Mouse (Mus musculus) neural tube, embryonic 12.5 days (tissue): Measurements from ENCODE around the gene Natd1. TPM values are rescaled to one million over a fixed set of nuclear protein-coding genes. Genes with fewer than 3 reads are reported as not detected.
"Not testable (repeated sequence)": the region's sequence is repeated elsewhere in the genome, so short reads cannot be mapped to it uniquely, and the experiment has no call there.

Experiments used
- ATAC-seq: fragments of 200-750 bp; cut with Nextera tagmentation; 2 replicates; pipeline ENCODE4 v1.8.0; 2017; ENCODE audit warnings: low read depth, mild to moderate bottlenecking, moderate TSS enrichment, moderate library complexity; ENCODE audit not compliant: low FRiP score
- H3K27ac ChIP-seq: fragments of 300-500 bp; sonication (generic); 2 replicates; pipeline ENCODE4 v1.5.1; 2016
- H3K27me3 ChIP-seq: fragments of 300-500 bp; sonication (generic); replicated peaks from 2 replicates; pipeline ENCODE4 v1.6.1; 2016; ENCODE audit warnings: mild to moderate bottlenecking
- H3K36me3 ChIP-seq: fragments of 300-500 bp; sonication (generic); 2 replicates; pipeline ENCODE4 v1.6.1; 2016; ENCODE audit warnings: mild to moderate bottlenecking
- H3K4me1 ChIP-seq: fragments of 300-500 bp; sonication (generic); 2 replicates; pipeline ENCODE4 v1.6.1; 2016
- H3K4me2 ChIP-seq: fragments of 300-500 bp; sonication (generic); replicated peaks from 2 replicates; pipeline ENCODE4 v1.6.1; 2016; ENCODE audit warnings: mild to moderate bottlenecking
- H3K4me3 ChIP-seq: fragments of 300-500 bp; sonication (generic); 2 replicates; pipeline ENCODE4 v1.5.1; 2016
- H3K9ac ChIP-seq: fragments of 300-500 bp; sonication (generic); 2 replicates; pipeline ENCODE4 v1.6.1; 2016; ENCODE audit warnings: mild to moderate bottlenecking
- H3K9me3 ChIP-seq: fragments of 300-500 bp; sonication (generic); 2 replicates; pipeline ENCODE4 v1.6.1; 2016; ENCODE audit warnings: mild to moderate bottlenecking
- WGBS: fragments of 180-500 bp; shearing (Covaris S2); methylation state at CpG from one replicate; pipeline ENCODE4 v1.1.7; 2016; 5-methylcytosine and 5-hydroxymethylcytosine counted together
- polyA plus RNA-seq: library from polyadenylated mRNA; unstranded; fragments of >200 nt; fragmentation: Nextera tagmentation; extraction: Ambion mirVana; gene quantifications from 2 replicates; pipeline ENCODE4 v1.2.1, GENCODE M21; 2016

Gene Natd1
- polyA plus RNA-seq, 1 experiment from 2014 or later = 27.2 TPM

DNA sequence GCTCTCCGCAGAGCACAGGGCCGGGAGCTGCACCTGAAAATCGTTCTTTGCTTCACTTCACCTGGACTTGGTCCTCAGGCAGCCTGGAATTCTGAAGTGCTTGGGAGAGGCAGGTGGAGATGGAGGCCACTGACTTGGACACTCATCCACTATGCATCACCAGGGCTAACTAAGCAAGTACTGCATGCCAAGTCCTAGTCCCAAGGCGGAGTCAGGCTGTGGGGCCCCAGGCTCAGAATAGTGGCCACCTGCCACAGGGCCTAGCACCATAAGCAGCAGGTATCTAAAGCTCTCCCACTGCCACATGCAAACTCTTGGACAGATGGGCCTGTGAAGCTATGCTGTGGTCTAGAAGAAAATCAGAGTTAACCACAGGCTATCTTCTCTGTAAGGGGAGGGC, 8.1 kb downstream of the Natd1 start:
- ATAC-seq = no peak

GRCm38 (mm10) chr11:60905407-60906120, 9.0 kb downstream of the Natd1 start:
- Histone ChIP-seq H3K27me3 (no peaks in the 10 kb centered on the region), H3K36me3 (peaks cover 39% of the 10 kb centered on the region), H3K9ac (no peak overlapping the region), H3K4me2 (no peak overlapping the region), H3K4me3 (no peak overlapping the region), H3K27ac (no peak overlapping the region), H3K9me3 (no peaks in the 10 kb centered on the region), H3K4me1 (no peaks in the 10 kb centered on the region)
- no peak for ATAC-seq
- 89% methylated on average over 10 of the region's 10 CpGs for WGBS

More for the DNA sequence above, 8.1 kb downstream of the Natd1 start:
- no peak overlapping the region for H3K27ac ChIP-seq
- WGBS = 88% methylated on average over 4 of the region's 4 CpGs
- H3K9me3 ChIP-seq = no peaks in the 10 kb centered on the region
- no peak overlapping the region for H3K4me3 ChIP-seq
- H3K4me2 ChIP-seq = no peak overlapping the region
- H3K36me3 ChIP-seq = peaks cover 39% of the 10 kb centered on the region
- peaks cover 2% of the 10 kb centered on the region for H3K4me1 ChIP-seq
- no peaks in the 10 kb centered on the region for H3K27me3 ChIP-seq
- no peak overlapping the region for H3K9ac ChIP-seq

DNA sequence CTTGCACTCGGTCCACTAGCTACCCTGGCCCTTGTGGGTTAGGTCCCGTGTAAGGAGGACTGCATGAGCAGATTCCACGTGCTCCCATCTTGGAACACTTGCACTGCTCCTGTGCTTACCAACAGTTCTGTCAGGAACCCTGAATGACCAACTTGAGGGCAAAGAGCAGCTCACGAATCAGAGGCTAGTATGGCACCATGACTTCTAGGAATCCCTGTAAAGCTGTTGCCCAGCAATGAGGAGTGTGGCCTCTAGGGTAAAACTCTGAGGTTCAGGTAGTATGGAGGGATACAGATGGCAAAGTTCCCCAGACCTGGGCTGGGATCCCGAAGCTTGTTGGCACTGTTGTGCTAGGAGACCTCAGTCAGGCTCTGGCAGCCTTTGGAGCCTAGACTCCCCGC, 10.9 kb downstream of the Natd1 start:
- no peak overlapping the region for H3K4me3 ChIP-seq
- H3K4me1 ChIP-seq = no peaks in the 10 kb centered on the region
- H3K4me2 ChIP-seq = no peak overlapping the region
- no peak for ATAC-seq
- no peaks in the 10 kb centered on the region for H3K27me3 ChIP-seq
- 90% methylated on average over 6 of the region's 6 CpGs for WGBS
- H3K36me3 ChIP-seq = peaks cover 39% of the 10 kb centered on the region
- no peak overlapping the region for H3K9ac ChIP-seq
- no peaks in the 10 kb centered on the region for H3K9me3 ChIP-seq
- no peak overlapping the region for H3K27ac ChIP-seq

GRCm38 (mm10) chr11:60902486-60902885, 12.1 kb downstream of the Natd1 start:
- no peak overlapping the region for H3K27ac ChIP-seq
- no peak overlapping the region for H3K4me2 ChIP-seq
- H3K9me3 ChIP-seq = no peaks in the 10 kb centered on the region
- H3K4me3 ChIP-seq = no peak overlapping the region
- WGBS = 81% methylated on average over 4 of the region's 4 CpGs
- no peak overlapping the region for H3K9ac ChIP-seq
- no peak for ATAC-seq
- H3K4me1 ChIP-seq = no peaks in the 10 kb centered on the region
- H3K36me3 ChIP-seq = peaks cover 39% of the 10 kb centered on the region
- no peaks in the 10 kb centered on the region for H3K27me3 ChIP-seq

DNA sequence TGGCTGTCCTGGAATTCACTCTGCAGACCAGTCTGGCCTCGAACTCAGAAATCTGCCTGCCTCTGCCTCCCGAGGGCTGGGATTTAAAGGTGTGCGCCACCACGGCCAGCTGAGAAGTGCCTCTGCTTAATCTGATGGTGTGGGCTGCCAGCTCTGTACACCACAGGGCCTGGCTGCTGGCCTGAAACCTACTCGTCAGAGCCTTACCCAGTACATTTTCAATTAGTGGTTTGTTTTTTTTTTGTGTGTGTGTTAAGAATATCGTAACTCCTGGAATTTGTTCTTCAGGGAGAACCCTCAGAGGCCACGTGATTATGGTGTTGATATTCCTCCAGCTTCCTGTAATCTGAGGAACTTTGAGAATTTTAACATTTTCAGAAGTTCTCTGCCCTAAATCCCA, 12.5 kb downstream of the Natd1 start:
- H3K4me1 ChIP-seq = no peaks in the 10 kb centered on the region
- H3K4me3 ChIP-seq = no peak overlapping the region
- ATAC-seq = no peak
- no peaks in the 10 kb centered on the region for H3K27me3 ChIP-seq
- no peak overlapping the region for H3K9ac ChIP-seq
- H3K36me3 ChIP-seq = peaks cover 39% of the 10 kb centered on the region
- H3K27ac ChIP-seq = no peak overlapping the region
- no peak overlapping the region for H3K4me2 ChIP-seq
- no peaks in the 10 kb centered on the region for H3K9me3 ChIP-seq
- 89% methylated on average over 7 of the region's 7 CpGs for WGBS

GRCm38 (mm10) chr11:60895915-60896314, 18.6 kb downstream of the Natd1 start:
- WGBS = 41% methylated on average over 4 of the region's 4 CpGs
- no peak for ATAC-seq
- H3K9me3 ChIP-seq = no peaks in the 10 kb centered on the region

GRCm38 (mm10) chr11:60890744-60891143, 23.8 kb downstream of the Natd1 start:
- Histone ChIP-seq H3K4me1 (no peaks in the 10 kb centered on the region), H3K27ac (no peak overlapping the region), H3K27me3 (no peaks in the 10 kb centered on the region), H3K9me3 (no peaks in the 10 kb centered on the region), H3K36me3 (no peaks in the 10 kb centered on the region), H3K4me3 (no peak overlapping the region), H3K4me2 (no peak overlapping the region), H3K9ac (no peak overlapping the region)
- no peak for ATAC-seq
- WGBS = 38% methylated on average over 3 of the region's 3 CpGs

More at GRCm38 (mm10) chr11:60895915-60896314, 18.6 kb downstream of the Natd1 start:
- no peak overlapping the region for H3K4me3 ChIP-seq
- H3K36me3 ChIP-seq = no peaks in the 10 kb centered on the region
- H3K9ac ChIP-seq = no peak overlapping the region
- H3K4me1 ChIP-seq = no peaks in the 10 kb centered on the region
- no peaks in the 10 kb centered on the region for H3K27me3 ChIP-seq
- no peak overlapping the region for H3K27ac ChIP-seq
- no peak overlapping the region for H3K4me2 ChIP-seq

- Histone ChIP-seq H3K27me3 (no peaks in the 10 kb centered on the region), H3K4me3 (no peak overlapping the region), H3K4me1 (no peaks in the 10 kb centered on the region), H3K9ac (no peak overlapping the region), H3K27ac (no peak overlapping the region), H3K9me3 (no peaks in the 10 kb centered on the region), H3K4me2 (no peak overlapping the region), H3K36me3 (no peaks in the 10 kb centered on the region)
- WGBS = 73% methylated on average over 6 of the region's 6 CpGs
- no peak for ATAC-seq
These were observed 24.3 kb downstream of the Natd1 start for GRCm38 (mm10) chr11:60890286-60890685.

DNA sequence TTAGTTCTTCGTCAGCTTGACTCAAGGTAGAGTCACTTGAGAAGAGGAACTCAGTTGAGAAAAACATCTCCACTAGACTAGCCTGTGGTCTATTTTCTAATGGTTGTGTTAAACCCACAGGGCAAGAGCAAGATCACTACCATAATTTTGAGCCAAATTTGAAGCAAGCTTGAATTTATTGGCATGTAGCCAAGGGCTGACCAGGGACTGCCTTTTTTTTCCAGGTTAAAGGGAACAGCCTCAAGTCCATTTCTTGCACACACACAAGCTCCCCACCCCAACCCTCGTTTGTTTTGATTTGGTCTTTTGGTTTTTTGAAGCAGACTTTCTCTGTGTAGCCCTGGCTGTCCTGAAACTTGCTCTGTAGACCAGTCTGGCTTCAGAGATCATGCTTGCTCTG, 24.7 kb downstream of the Natd1 start:
- Histone ChIP-seq H3K4me3 (no peak overlapping the region), H3K27ac (no peak overlapping the region), H3K36me3 (no peaks in the 10 kb centered on the region), H3K4me2 (no peak overlapping the region), H3K27me3 (no peaks in the 10 kb centered on the region), H3K9me3 (no peaks in the 10 kb centered on the region), H3K9ac (no peak overlapping the region), H3K4me1 (no peaks in the 10 kb centered on the region)
- WGBS = 72% methylated on average over 2 of the region's 2 CpGs
- no peak for ATAC-seq

GRCm38 (mm10) chr11:60886986-60887385, 27.6 kb downstream of the Natd1 start:
- not testable (repeated sequence) for H3K4me3 ChIP-seq, ATAC-seq, H3K9ac ChIP-seq, H3K36me3 ChIP-seq, H3K4me2 ChIP-seq, H3K4me1 ChIP-seq, H3K27ac ChIP-seq, H3K27me3 ChIP-seq, H3K9me3 ChIP-seq
- WGBS = 88% methylated on average over 3 of the region's 3 CpGs

GRCm38 (mm10) chr11:60882386-60882785, 32.2 kb downstream of the Natd1 start:
- Histone ChIP-seq H3K9ac (no peak overlapping the region), H3K27me3 (no peaks in the 10 kb centered on the region), H3K27ac (no peak overlapping the region), H3K9me3 (no peaks in the 10 kb centered on the region), H3K4me2 (no peak overlapping the region), H3K4me1 (peaks cover 13% of the 10 kb centered on the region), H3K36me3 (no peaks in the 10 kb centered on the region), H3K4me3 (no peak overlapping the region)
- 82% methylated on average over 3 of the region's 3 CpGs for WGBS
- no peak for ATAC-seq

DNA sequence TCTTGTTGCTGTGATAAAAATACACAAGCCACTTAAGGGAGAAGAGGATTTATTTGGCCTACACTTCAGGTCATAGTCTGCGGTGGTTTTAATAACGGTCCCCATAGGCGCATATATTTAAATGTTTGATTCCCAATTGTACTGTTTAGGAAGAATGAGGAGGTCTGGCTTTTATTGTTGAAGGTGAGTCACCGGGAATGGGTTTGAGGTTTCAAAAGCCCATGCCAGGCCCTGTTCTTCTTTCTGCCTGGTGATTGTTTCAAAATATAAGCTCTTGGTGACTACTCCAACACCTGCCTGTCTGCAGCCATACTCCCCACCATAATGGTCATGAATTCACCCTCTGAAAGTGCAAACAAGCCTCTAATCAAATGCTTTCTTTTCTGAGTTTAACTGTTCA, 34.0 kb downstream of the Natd1 start:
- ATAC-seq = no peak

DNA sequence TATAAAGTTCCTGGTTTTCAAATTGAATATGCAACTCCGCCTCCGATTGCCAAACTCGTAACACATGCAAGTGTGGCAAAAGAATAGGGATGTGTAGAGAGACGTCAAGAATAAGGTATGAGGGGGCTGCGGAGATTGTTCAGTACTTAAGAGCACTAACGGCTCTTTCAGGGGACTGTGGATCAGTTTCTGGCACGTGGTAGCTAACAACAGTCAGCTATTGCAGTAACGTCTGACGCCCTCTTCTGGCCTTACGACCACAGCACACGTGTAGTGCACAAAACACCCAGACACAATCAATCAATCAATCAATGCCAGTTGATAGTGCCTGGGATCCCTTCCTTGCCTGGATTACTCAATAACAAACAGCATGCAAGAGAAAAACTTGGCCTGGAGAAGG, 35.1 kb downstream of the Natd1 start:
- peak overlapping the region; percentile 68; the same call in 1 of the 2 replicates for H3K27ac ChIP-seq
- ATAC-seq = peak; percentile 34; the same call in 1 of the 2 replicates
- WGBS = 3% methylated on average over 11 of the region's 11 CpGs

More for the DNA sequence above, 34.0 kb downstream of the Natd1 start:
- no peaks in the 10 kb centered on the region for H3K27me3 ChIP-seq
- H3K4me3 ChIP-seq = no peak overlapping the region
- no peak overlapping the region for H3K9ac ChIP-seq
- WGBS = 96% methylated on average over 4 of the region's 4 CpGs
- no peak overlapping the region for H3K27ac ChIP-seq
- H3K4me2 ChIP-seq = no peak overlapping the region
- H3K36me3 ChIP-seq = no peaks in the 10 kb centered on the region
- H3K4me1 ChIP-seq = peaks cover 21% of the 10 kb centered on the region
- no peaks in the 10 kb centered on the region for H3K9me3 ChIP-seq

More for the DNA sequence above, 35.1 kb downstream of the Natd1 start:
- Histone ChIP-seq H3K36me3 (no peaks in the 10 kb centered on the region; the same call in 1 of the 2 replicates), H3K27me3 (no peaks in the 10 kb centered on the region), H3K4me2 (peak overlapping the region; percentile 70), H3K9me3 (no peaks in the 10 kb centered on the region), H3K4me3 (peak overlapping the region; percentile 99), H3K9ac (peak overlapping the region; percentile 63), H3K4me1 (peaks cover 24% of the 10 kb centered on the region)
